Comparison of ENCODE assay signal across 9 mouse cellular contexts in the genomic region with DNA sequence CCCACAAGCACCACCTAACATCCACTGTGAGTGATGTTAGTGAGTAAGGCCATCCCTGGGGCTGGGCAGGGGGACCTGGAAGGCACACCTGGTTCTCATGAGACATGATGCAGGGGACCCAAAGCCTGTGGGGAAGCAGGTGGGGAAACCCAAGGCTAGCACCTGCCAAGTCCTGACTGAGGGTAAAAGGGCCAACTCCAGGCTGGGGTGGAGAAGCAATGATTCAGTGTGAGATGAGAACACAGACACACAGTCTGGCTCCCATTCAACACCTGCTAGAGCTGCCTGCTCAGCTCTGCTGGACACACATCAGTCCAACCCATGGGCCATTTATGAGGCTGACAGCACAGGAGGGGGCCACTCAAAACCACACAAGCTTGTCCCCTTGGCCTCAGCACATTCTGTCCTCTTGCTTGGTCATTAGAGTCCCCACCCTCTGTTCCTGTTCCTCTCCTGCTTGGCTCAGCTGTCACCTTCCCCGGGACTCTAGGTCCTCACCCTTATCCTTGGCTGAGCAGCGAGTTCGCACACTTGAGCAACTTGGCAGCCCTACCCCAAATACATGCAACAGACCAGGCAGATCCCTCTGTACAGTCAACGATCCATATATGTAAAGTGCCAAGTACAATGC. TPM values are rescaled to one million over a fixed set of nuclear protein-coding genes. Genes with fewer than 3 reads are reported as not detected.
A peak's percentile ranks its signal among the peaks of the same experiment; 100 is the strongest.
DNase-seq lines count a peak whose midpoint lies in the region; ATAC-seq and TF ChIP-seq lines count a peak whose summit lies in the region.
"Had no signal": no experiment of that assay in that cellular context is flagged by ENCODE, and none has a peak within 500 bp of the region (broad histone marks: within the 10 kb centered on the region; RNA-seq: fewer than 3 reads in every experiment).

No protein-coding gene starts in this region.

- 0 out of 2 replicates have a peak overlapping the region, but pooled peaks have one; percentile 10 for H3K27ac ChIP-seq in hindbrain, embryonic 10.5 days
- no peak overlapping the region for H3K27ac ChIP-seq in hindbrain, embryonic 14.5 days
- H3K27ac ChIP-seq in embryonic facial prominence, embryonic 10.5 days (replicated peaks) = no peak overlapping the region
- H3K27ac ChIP-seq in liver, embryonic 14.5 days = peak overlapping the region; percentile 95
- H3K27ac ChIP-seq: forebrain, embryonic 13.5 days; left cerebral cortex, adult 2 months had no signal

- peaks cover 20% of the 10 kb centered on the region; the same call in 1 of the 2 replicates for H3K27me3 ChIP-seq in hindbrain, embryonic 10.5 days (ENCODE audit: insufficient read depth, poor library complexity, severe bottlenecking)
- no peaks in the 10 kb centered on the region for H3K27me3 ChIP-seq in hindbrain, embryonic 14.5 days (ENCODE audit: control insufficient read depth, insufficient read depth, low read length)
- peaks cover 34% of the 10 kb centered on the region for H3K27me3 ChIP-seq in embryonic facial prominence, embryonic 10.5 days (replicated peaks; ENCODE audit: low read depth, poor library complexity, severe bottlenecking)
- H3K27me3 ChIP-seq in liver, embryonic 14.5 days (ENCODE audit: control insufficient read depth, insufficient read depth, low read length) = no peaks in the 10 kb centered on the region
- H3K27me3 ChIP-seq: forebrain, embryonic 13.5 days had no signal

- no peak for ATAC-seq in hindbrain, embryonic 14.5 days (ENCODE audit: low FRiP score)
- ATAC-seq in liver, embryonic 14.5 days (ENCODE audit: insufficient read depth) = no peak
- no peak for ATAC-seq in frontal cortex, adult (ENCODE audit: low TSS enrichment)
- ATAC-seq: forebrain, embryonic 13.5 days had no signal

- TF ChIP-seq CTCF in liver, embryonic 14.5 days (IDR thresholded peaks at IDR 0.05; ENCODE audit: low read depth) = no peak

- no peak for TF ChIP-seq EP300 in liver, embryonic 14.5 days (IDR thresholded peaks at IDR 0.05; ENCODE audit: low read depth)

- no peak for DNase-seq in hindbrain, embryonic 10.5 days (ENCODE audit: low spot score)
- no peak for DNase-seq in hindbrain, embryonic 14.5 days (ENCODE audit: low spot score)
- no peak for DNase-seq in embryonic facial prominence, embryonic 10.5 days (ENCODE audit: low spot score)
- peak; percentile 24 for DNase-seq in gastrocnemius, postnatal 10 days
- DNase-seq in liver, embryonic 14.5 days (ENCODE audit: low read depth in 3 of 3, low spot score in 3 of 3) = no peak
- DNase-seq in thymus, postnatal 10 days (ENCODE audit: low spot score in 2 of 2) = no peak

- no peaks in the 10 kb centered on the region for H3K9me3 ChIP-seq in hindbrain, embryonic 10.5 days
- H3K9me3 ChIP-seq in hindbrain, embryonic 14.5 days (ENCODE audit: control insufficient read depth, low read length) = no peaks in the 10 kb centered on the region
- peaks cover 3% of the 10 kb centered on the region; the same call in 1 of the 2 replicates for H3K9me3 ChIP-seq in embryonic facial prominence, embryonic 10.5 days
- no peaks in the 10 kb centered on the region for H3K9me3 ChIP-seq in liver, embryonic 14.5 days (ENCODE audit: control insufficient read depth, low read length)

- H3K9ac ChIP-seq in hindbrain, embryonic 14.5 days = no peak overlapping the region
- H3K9ac ChIP-seq in liver, embryonic 14.5 days (replicated peaks) = peak overlapping the region; percentile 60
- H3K9ac ChIP-seq: forebrain, embryonic 13.5 days had no signal

- peaks cover 26% of the 10 kb centered on the region for H3K4me1 ChIP-seq in hindbrain, embryonic 10.5 days (replicated peaks)
- peaks cover 10% of the 10 kb centered on the region for H3K4me1 ChIP-seq in hindbrain, embryonic 14.5 days (replicated peaks; ENCODE audit: control insufficient read depth, insufficient read depth, low read length)
- H3K4me1 ChIP-seq in embryonic facial prominence, embryonic 10.5 days = peaks cover 16% of the 10 kb centered on the region
- peaks cover 70 to 74% of the 10 kb centered on the region in 2 experiments for H3K4me1 ChIP-seq in liver, embryonic 14.5 days (replicated peaks; ENCODE audit: control insufficient read depth in 2 of 2, insufficient read depth in 2 of 2, low read length in 1 of 2)

- 96% methylated on average over 4 of the region's 4 CpGs for WGBS in hindbrain, embryonic 10.5 days
- 98% methylated on average over 4 of the region's 4 CpGs for WGBS in hindbrain, embryonic 14.5 days
- WGBS in embryonic facial prominence, embryonic 10.5 days = 90% methylated on average over 4 of the region's 4 CpGs
- 77% methylated on average over 4 of the region's 4 CpGs for WGBS in liver, embryonic 14.5 days (ENCODE audit: insufficient replicate concordance)

- H3K4me2 ChIP-seq in hindbrain, embryonic 14.5 days (replicated peaks) = no peak overlapping the region
- H3K4me2 ChIP-seq in liver, embryonic 14.5 days (ENCODE audit: low read depth) = peak overlapping the region; percentile 90
- H3K4me2 ChIP-seq: forebrain, embryonic 13.5 days had no signal

- no peak overlapping the region for H3K4me3 ChIP-seq in hindbrain, embryonic 10.5 days
- no peak overlapping the region for H3K4me3 ChIP-seq in hindbrain, embryonic 14.5 days (replicated peaks; ENCODE audit: low read length)
- H3K4me3 ChIP-seq in embryonic facial prominence, embryonic 10.5 days = 0 out of 2 replicates have a peak overlapping the region, but pooled peaks have one; percentile 2
- H3K4me3 ChIP-seq in liver, embryonic 14.5 days (ENCODE audit: insufficient read depth in 1 of 2, low read depth in 2 of 2, low read length in 2 of 2) = peak overlapping the region; percentile 91 to 96
- H3K4me3 ChIP-seq: forebrain, embryonic 13.5 days; left cerebral cortex, adult 2 months had no signal

- peaks cover 62% of the 10 kb centered on the region for H3K36me3 ChIP-seq in hindbrain, embryonic 10.5 days
- peaks cover 17% of the 10 kb centered on the region for H3K36me3 ChIP-seq in hindbrain, embryonic 14.5 days (replicated peaks; ENCODE audit: control insufficient read depth, insufficient read depth)
- H3K36me3 ChIP-seq in embryonic facial prominence, embryonic 10.5 days (replicated peaks) = peaks cover 53% of the 10 kb centered on the region
- H3K36me3 ChIP-seq in liver, embryonic 14.5 days (replicated peaks; ENCODE audit: control insufficient read depth, insufficient read depth, low read depth) = peaks cover 53% of the 10 kb centered on the region

RNA-seq across cellular contexts. Expression of a gene that starts 2.9 kb away (rescaled TPM):
- polyA plus RNA-seq in hindbrain, embryonic 10.5 days (2016; fragmentation: Nextera tagmentation; extraction: Ambion mirVana) = 16.2 and 16.6 TPM in 2 replicates
- polyA plus RNA-seq in hindbrain, embryonic 14.5 days (2014; fragmentation: Nextera tagmentation; extraction: Ambion mirVana) = 7.1 and 10.2 TPM in 2 replicates
- polyA plus RNA-seq in embryonic facial prominence, embryonic 10.5 days (2016; fragmentation: Nextera tagmentation; extraction: Ambion mirVana) = 14.2 and 14.6 TPM in 2 replicates
- total RNA-seq in gastrocnemius, postnatal 10 days (2021) = 100 to 1,000 TPM in 1 of 2 experiments, 10 to 100 TPM in 1; 20.3 to 102 TPM
- 47.4 and 57.4 TPM in 2 replicates for polyA plus RNA-seq in liver, embryonic 14.5 days (2012; rRNA removed)
- 41.8 and 49.8 TPM in 2 replicates for polyA plus RNA-seq in liver, embryonic 14.5 days (2014; fragmentation: Nextera tagmentation; extraction: Ambion mirVana)

Comparison
In these comparisons a context has a peak if more than half of its experiments do, and no peak if none do; other contexts are left out.
1. H3K27ac ChIP-seq: peak in hindbrain, embryonic 10.5 days (single experiment) and liver, embryonic 14.5 days (single experiment); none in hindbrain, embryonic 14.5 days (single experiment) and embryonic facial prominence, embryonic 10.5 days (single experiment).
2. H3K4me3 ChIP-seq: peak in embryonic facial prominence, embryonic 10.5 days (single experiment) and liver, embryonic 14.5 days (2 of 2); none in hindbrain, embryonic 10.5 days (single experiment) and hindbrain, embryonic 14.5 days (single experiment).